In the genomic region with DNA sequence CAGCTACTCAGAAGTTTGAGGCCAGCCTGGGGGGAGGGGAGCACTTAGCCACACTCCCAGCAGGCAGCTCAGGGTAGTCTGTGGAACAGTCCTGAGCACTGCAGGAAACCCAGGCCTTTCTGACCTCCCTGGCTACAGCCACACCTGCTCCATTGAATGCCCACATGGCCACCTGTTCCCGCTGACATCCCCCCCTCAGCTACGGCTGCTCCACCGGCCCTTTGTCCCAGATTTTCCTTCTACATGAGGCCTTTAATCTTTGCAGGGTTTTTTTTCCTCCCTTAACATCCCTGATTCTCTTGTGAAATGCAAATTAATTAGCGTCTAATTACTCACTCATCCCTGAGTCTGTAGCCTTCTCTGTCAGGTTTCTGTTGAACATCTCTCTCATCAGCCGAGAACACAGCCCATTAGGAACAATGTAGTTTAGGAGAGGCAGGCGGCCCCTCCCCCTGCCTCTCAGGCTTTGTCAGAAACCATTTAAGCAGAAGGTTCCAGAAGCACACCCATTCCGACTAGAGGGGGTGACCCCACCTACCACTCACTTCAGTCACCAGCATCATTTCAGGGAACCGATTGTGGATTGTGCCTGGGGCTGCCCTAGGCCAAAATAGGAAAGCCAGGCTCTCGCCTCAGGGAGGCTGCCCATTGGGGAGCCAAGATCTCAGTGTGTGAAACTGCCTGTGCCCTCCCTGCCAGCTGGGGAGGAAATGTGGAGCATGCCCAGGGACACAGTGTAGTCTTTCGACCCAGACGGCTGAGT, we compare ENCODE assay signal across 11 mouse cellular contexts.
DNase-seq lines count a peak whose midpoint lies in the region; ATAC-seq and TF ChIP-seq lines count a peak whose summit lies in the region.
"Had no signal": no experiment of that assay in that cellular context is flagged by ENCODE, and none has a peak within 500 bp of the region (broad histone marks: within the 10 kb centered on the region; RNA-seq: fewer than 3 reads in every experiment).

No protein-coding gene starts in this region.

- no peaks in the 10 kb centered on the region for H3K36me3 ChIP-seq in kidney, adult 2 months (ENCODE audit: control insufficient read depth, insufficient read depth, low read length)
- H3K36me3 ChIP-seq in kidney, embryonic 14.5 days (ENCODE audit: control insufficient read depth, insufficient read depth, low read length): no peaks in the 10 kb centered on the region
- H3K36me3 ChIP-seq in hindbrain, embryonic 12.5 days: no peaks in the 10 kb centered on the region
- H3K36me3 ChIP-seq in neural tube, embryonic 13.5 days: no peaks in the 10 kb centered on the region
- no peaks in the 10 kb centered on the region for H3K36me3 ChIP-seq in heart, adult 2 months (ENCODE audit: control insufficient read depth, insufficient read depth, low read length)

- no peak overlapping the region for H3K9ac ChIP-seq in kidney, embryonic 14.5 days (ENCODE audit: low read depth, low read length)
- no peak overlapping the region for H3K9ac ChIP-seq in hindbrain, embryonic 12.5 days
- no peak overlapping the region for H3K9ac ChIP-seq in neural tube, embryonic 13.5 days
- H3K9ac ChIP-seq in heart, adult 2 months (ENCODE audit: low read depth, low read length): no peak overlapping the region

- H3K9me3 ChIP-seq in kidney, embryonic 14.5 days (ENCODE audit: control insufficient read depth, low read length): no peaks in the 10 kb centered on the region
- H3K9me3 ChIP-seq in hindbrain, embryonic 12.5 days (replicated peaks): no peaks in the 10 kb centered on the region
- H3K9me3 ChIP-seq in neural tube, embryonic 13.5 days: peaks cover under 1% of the 10 kb centered on the region; the same call in 1 of the 2 replicates

- no peak overlapping the region for H3K4me2 ChIP-seq in kidney, embryonic 14.5 days (replicated peaks; ENCODE audit: low read depth, low read length)
- H3K4me2 ChIP-seq in hindbrain, embryonic 12.5 days (replicated peaks): no peak overlapping the region
- H3K4me2 ChIP-seq in neural tube, embryonic 13.5 days: no peak overlapping the region
- H3K4me2 ChIP-seq: heart, embryonic 11.5 days had no signal

- peaks cover 15% of the 10 kb centered on the region; the same call in 1 of the 2 replicates for H3K4me1 ChIP-seq in kidney, adult 2 months (ENCODE audit: control insufficient read depth, insufficient read depth, low read length)
- H3K4me1 ChIP-seq in kidney, embryonic 14.5 days (ENCODE audit: control insufficient read depth, insufficient read depth, low read length): 0 out of 2 replicates have a peak, but pooled peaks cover 3% of the 10 kb centered on the region
- H3K4me1 ChIP-seq in hindbrain, embryonic 12.5 days: peaks cover 19% of the 10 kb centered on the region
- H3K4me1 ChIP-seq in neural tube, embryonic 13.5 days (replicated peaks): peaks cover 12% of the 10 kb centered on the region
- peaks cover 3% of the 10 kb centered on the region for H3K4me1 ChIP-seq in heart, adult 2 months (ENCODE audit: control insufficient read depth, insufficient read depth, low read length)

- peak; percentile 54 for DNase-seq in kidney, adult 2 months
- peak; percentile 78 to 91 for DNase-seq in cerebellum, postnatal 10 days
- DNase-seq in urinary bladder, postnatal 10 days (ENCODE audit: low spot score): no peak
- DNase-seq in lung, adult 18-20 months: no peak
- DNase-seq in heart, adult 2 months: no peak
- DNase-seq: kidney, adult 8-10 months; lung, postnatal 4 days had no signal

- 72% methylated on average over 11 of the region's 11 CpGs for WGBS in kidney, adult 2 months
- 45% methylated on average over 11 of the region's 11 CpGs for WGBS in kidney, embryonic 14.5 days
- WGBS in hindbrain, embryonic 12.5 days: 12% methylated on average over 11 of the region's 11 CpGs
- WGBS in neural tube, embryonic 13.5 days: 11% methylated on average over 11 of the region's 11 CpGs
- 75% methylated on average over 11 of the region's 11 CpGs for WGBS in heart, adult 2 months

- no peak for ATAC-seq in kidney, embryonic 14.5 days (ENCODE audit: low FRiP score, low TSS enrichment)
- 0 out of 2 replicates have a peak, but pooled peaks have one; percentile 19 for ATAC-seq in hindbrain, embryonic 12.5 days (ENCODE audit: low FRiP score)
- ATAC-seq in neural tube, embryonic 13.5 days (ENCODE audit: low read depth): peak; percentile 50; the same call in 1 of the 2 replicates

- H3K79me2 ChIP-seq in heart, adult 2 months (replicated peaks; ENCODE audit: control insufficient read depth, insufficient read depth, low read length): no peaks in the 10 kb centered on the region

- no peak overlapping the region for H3K4me3 ChIP-seq in kidney, adult 2 months (ENCODE audit: insufficient read depth, low read depth, low read length)
- H3K4me3 ChIP-seq in kidney, embryonic 14.5 days (ENCODE audit: low read length): no peak overlapping the region
- no peak overlapping the region for H3K4me3 ChIP-seq in hindbrain, embryonic 12.5 days
- H3K4me3 ChIP-seq in neural tube, embryonic 13.5 days: no peak overlapping the region
- H3K4me3 ChIP-seq in heart, adult 2 months: no peak overlapping the region

- H3K27ac ChIP-seq in kidney, adult 2 months (ENCODE audit: insufficient read depth, low read depth, low read length): no peak overlapping the region
- H3K27ac ChIP-seq in kidney, embryonic 14.5 days (ENCODE audit: low read depth, low read length): no peak overlapping the region
- no peak overlapping the region for H3K27ac ChIP-seq in hindbrain, embryonic 12.5 days
- peak overlapping the region; percentile 15; the same call in 1 of the 2 replicates for H3K27ac ChIP-seq in neural tube, embryonic 13.5 days (replicated peaks)
- no peak overlapping the region for H3K27ac ChIP-seq in heart, adult 2 months

- intact Hi-C loops in heart, adult 2 months (cut with DNase I): no loop called here

- H3K27me3 ChIP-seq in kidney, adult 2 months (replicated peaks; ENCODE audit: control insufficient read depth, insufficient read depth, low read length): no peaks in the 10 kb centered on the region
- 0 out of 2 replicates have a peak, but pooled peaks cover 3% of the 10 kb centered on the region for H3K27me3 ChIP-seq in kidney, embryonic 14.5 days (ENCODE audit: control insufficient read depth, insufficient read depth, low read length)
- peaks cover 11% of the 10 kb centered on the region for H3K27me3 ChIP-seq in hindbrain, embryonic 12.5 days
- peaks cover 24% of the 10 kb centered on the region for H3K27me3 ChIP-seq in neural tube, embryonic 13.5 days
- no peaks in the 10 kb centered on the region for H3K27me3 ChIP-seq in heart, adult 2 months (ENCODE audit: control insufficient read depth, insufficient read depth, low read length)

- TF ChIP-seq CTCF in kidney, adult 2 months (conservative IDR thresholded peaks at IDR 0.05; ENCODE audit: insufficient read depth, insufficient read length, low read depth, low read length): no peak
- no peak for TF ChIP-seq CTCF in heart, adult 2 months (IDR thresholded peaks at IDR 0.05)

- TF ChIP-seq EP300 in heart, adult 2 months (IDR thresholded peaks at IDR 0.05; ENCODE audit: insufficient read depth, low read depth, low read length): no peak

- no peak for TF ChIP-seq POLR2A in kidney, adult 2 months (IDR thresholded peaks at IDR 0.05; ENCODE audit: low read depth, low read length)
- TF ChIP-seq POLR2A in heart, adult 2 months (IDR thresholded peaks at IDR 0.05; ENCODE audit: insufficient read depth, low read depth, low read length): no peak

Comparison
In these comparisons a context has a peak if more than half of its experiments do, and no peak if none do; other contexts are left out.
1. DNase-seq: peak in kidney, adult 2 months (single experiment) and cerebellum, postnatal 10 days (2 of 2); none in urinary bladder, postnatal 10 days (single experiment), lung, adult 18-20 months (0 of 2) and heart, adult 2 months (0 of 2).